Mouse (Mus musculus) embryonic facial prominence, embryonic 11.5 days (tissue): Measurements from ENCODE around the gene Gm3646. TPM values are rescaled to one million over a fixed set of nuclear protein-coding genes. Genes with fewer than 3 reads are reported as not detected.

Experiments
- ATAC-seq: fragments of 200-750 bp; cut with Nextera tagmentation; replicated peaks from 2 replicates; pipeline ENCODE4 v1.8.0; 2017; ENCODE audit warnings: low read depth; ENCODE audit not compliant: insufficient number of reproducible peaks, low FRiP score, low TSS enrichment
- DNase-seq: peaks from one replicate; pipeline ENCODE4 v3.0.0-alpha.2; 2015; ENCODE audit warnings: low spot score
- H3K27ac ChIP-seq: fragments of 300-500 bp; sonication (generic); replicated peaks from 2 replicates; pipeline ENCODE4 v1.5.1; 2014; ENCODE audit warnings: mild to moderate bottlenecking, low read depth, low read length, control low read depth
- H3K27me3 ChIP-seq: fragments of 300-500 bp; sonication (generic); 2 replicates; pipeline ENCODE4 v1.6.1; 2014; ENCODE audit warnings: mild to moderate bottlenecking, low read length, moderate library complexity, mixed read lengths; ENCODE audit not compliant: control insufficient read depth, insufficient read depth
- H3K36me3 ChIP-seq: fragments of 300-500 bp; sonication (generic); replicated peaks from 2 replicates; pipeline ENCODE4 v1.6.1; 2014; ENCODE audit warnings: low read depth, mild to moderate bottlenecking, low read length, moderate library complexity, mixed read lengths; ENCODE audit not compliant: control insufficient read depth, insufficient read depth
- H3K4me1 ChIP-seq: fragments of 300-500 bp; sonication (generic); 2 replicates; pipeline ENCODE4 v1.6.1; 2014; ENCODE audit warnings: low read length, mixed read lengths; ENCODE audit not compliant: control insufficient read depth, insufficient read depth
- H3K4me2 ChIP-seq: fragments of 300-500 bp; sonication (generic); 2 replicates; pipeline ENCODE4 v1.6.1; 2014; ENCODE audit warnings: low read depth, mild to moderate bottlenecking, control low read depth, low read length, moderate library complexity
- H3K4me3 ChIP-seq: fragments of 300-500 bp; sonication (generic); 2 replicates; pipeline ENCODE4 v1.5.1; 2014; ENCODE audit warnings: low read depth, low read length, control low read depth
- H3K9ac ChIP-seq: fragments of 300-500 bp; sonication (generic); replicated peaks from 2 replicates; pipeline ENCODE4 v1.6.1; 2014; ENCODE audit warnings: mild to moderate bottlenecking, control low read depth, low read length
- H3K9me3 ChIP-seq: fragments of 300-500 bp; sonication (generic); replicated peaks from 2 replicates; pipeline ENCODE4 v1.6.1; 2016; ENCODE audit warnings: mild to moderate bottlenecking, low read length, inconsistent platforms, mixed read lengths; ENCODE audit not compliant: control insufficient read depth
- WGBS: fragments of 180-500 bp; shearing (Covaris S2); extraction: QIAGEN DNeasy Blood & Tissue Kit; methylation state at CpG from one replicate; pipeline ENCODE4 v1.1.7; 2014; 5-methylcytosine and 5-hydroxymethylcytosine counted together
- polyA plus RNA-seq: library from polyadenylated mRNA; unstranded; fragments of >200 nt; fragmentation: Nextera tagmentation; extraction: Ambion mirVana; gene quantifications from 2 replicates; pipeline ENCODE4 v1.2.1, GENCODE M21; 2014

Gene Gm3646
- polyA plus RNA-seq, 1 experiment from 2014 or later: not detected

DNA sequence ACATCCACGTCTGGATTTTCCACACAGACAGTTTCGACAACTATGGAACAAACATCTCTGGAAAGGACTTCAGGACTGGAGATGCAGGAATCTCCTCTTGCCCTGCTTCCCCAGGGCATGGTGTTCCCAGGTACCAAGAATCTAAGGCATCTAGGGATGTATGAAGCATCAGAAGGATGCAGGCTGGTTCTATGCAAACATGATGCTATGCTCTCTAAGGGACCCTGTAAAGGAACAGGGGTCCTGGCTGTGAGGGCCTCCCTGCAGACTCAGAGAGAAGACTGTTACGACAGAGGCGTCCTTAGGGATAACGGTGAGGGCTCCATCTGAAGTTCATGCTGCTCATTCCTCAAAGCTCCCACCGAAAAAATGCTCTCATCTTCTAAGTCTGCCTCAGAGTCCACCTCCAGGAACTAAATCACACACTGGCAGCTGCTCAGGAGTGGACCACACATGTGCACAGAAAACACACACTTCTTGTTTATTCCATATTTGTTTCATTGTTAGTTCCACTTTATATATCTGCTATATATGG lies 44.9 kb downstream of the Gm3646 start:
- Histone ChIP-seq H3K27ac (no peak overlapping the region), H3K4me1 (peaks cover 3% of the 10 kb centered on the region; the same call in 1 of the 2 replicates), H3K27me3 (no peaks in the 10 kb centered on the region), H3K9me3 (no peaks in the 10 kb centered on the region), H3K4me2 (no peak overlapping the region), H3K4me3 (no peak overlapping the region), H3K9ac (no peak overlapping the region), H3K36me3 (no peaks in the 10 kb centered on the region)
- DNase-seq: no peak
- WGBS: 71% methylated on average over 6 of the region's 6 CpGs
- no peak for ATAC-seq

DNA sequence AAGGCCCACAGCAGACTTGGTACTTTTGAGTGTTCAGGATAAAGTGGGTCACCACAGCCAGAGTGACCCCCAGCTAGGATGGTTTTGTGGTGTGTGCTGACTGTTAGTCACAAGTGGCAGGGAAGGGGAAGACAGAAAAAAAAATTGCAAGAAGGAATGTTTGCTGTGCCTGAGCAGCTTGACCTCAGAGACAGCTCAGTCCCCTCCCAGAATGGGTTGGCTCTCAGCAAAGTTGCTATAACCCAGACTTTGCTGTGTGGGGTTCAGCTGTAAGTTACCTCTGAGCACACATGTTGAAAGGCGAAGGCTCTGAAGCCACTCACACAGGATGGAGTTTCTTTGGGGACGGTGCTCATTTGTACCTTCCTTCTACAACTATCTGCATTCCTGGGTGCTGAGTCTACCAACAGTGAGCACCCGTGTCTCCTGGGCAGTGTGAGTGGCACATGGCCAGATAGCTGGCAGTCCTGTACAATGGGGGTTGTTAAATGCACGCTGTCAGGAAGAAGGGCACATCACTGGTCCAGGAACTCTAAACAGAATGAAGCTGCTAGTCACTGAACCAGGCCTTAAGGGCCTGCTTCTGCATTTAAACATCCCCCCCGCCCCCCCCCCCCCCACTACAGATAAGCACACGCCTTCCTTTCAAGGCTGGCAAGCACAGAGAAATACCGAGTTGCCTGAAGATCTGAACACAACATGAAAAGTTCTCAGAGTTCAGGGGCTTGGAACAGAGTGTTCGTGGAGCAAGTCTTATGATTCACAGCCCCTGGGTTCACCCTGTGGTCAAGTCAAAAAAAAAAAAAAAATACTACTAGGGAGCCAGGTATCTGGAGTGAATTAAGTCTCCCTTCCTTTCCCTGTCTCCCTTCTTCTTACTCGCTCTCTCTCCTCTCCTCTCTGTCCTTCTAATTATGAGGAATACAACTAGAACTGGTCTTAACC lies 45.6 kb downstream of the Gm3646 start:
- Histone ChIP-seq H3K27ac (no peak overlapping the region), H3K4me3 (no peak overlapping the region), H3K36me3 (no peaks in the 10 kb centered on the region), H3K27me3 (no peaks in the 10 kb centered on the region), H3K9ac (0 out of 2 replicates have a peak overlapping the region, but pooled peaks have one; percentile 6), H3K4me1 (peaks cover 3% of the 10 kb centered on the region; the same call in 1 of the 2 replicates), H3K4me2 (no peak overlapping the region), H3K9me3 (no peaks in the 10 kb centered on the region)
- WGBS: 53% methylated on average over 9 of the region's 9 CpGs
- no peak for DNase-seq
- ATAC-seq: no peak

DNA sequence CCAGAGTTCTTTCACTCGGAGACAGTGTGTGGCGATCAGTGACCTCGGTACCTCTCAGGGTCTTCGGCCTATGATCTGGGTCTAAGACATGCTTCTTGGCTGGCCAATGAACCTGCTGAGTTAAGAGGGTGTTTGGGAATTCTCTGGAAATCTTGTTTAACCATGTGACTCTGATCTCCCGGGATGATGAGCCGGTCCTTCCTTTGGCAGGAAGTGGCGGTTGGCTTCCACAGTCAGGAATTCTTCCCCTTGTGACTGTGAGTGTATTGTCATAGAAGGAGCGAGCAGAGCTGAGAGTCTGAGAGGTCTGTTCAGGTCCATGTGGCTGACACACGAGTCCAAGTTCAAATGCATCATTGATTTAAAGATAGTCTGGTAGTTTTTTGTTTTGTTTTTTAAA lies 46.9 kb downstream of the Gm3646 start:
- ATAC-seq (no peak), DNase-seq (no peak)
- Histone ChIP-seq H3K4me2 (no peak overlapping the region), H3K27me3 (no peaks in the 10 kb centered on the region), H3K4me3 (no peak overlapping the region), H3K36me3 (no peaks in the 10 kb centered on the region), H3K9ac (no peak overlapping the region), H3K4me1 (peaks cover 3% of the 10 kb centered on the region; the same call in 1 of the 2 replicates), H3K27ac (no peak overlapping the region), H3K9me3 (no peaks in the 10 kb centered on the region)
- WGBS: 70% methylated on average over 9 of the region's 9 CpGs

DNA sequence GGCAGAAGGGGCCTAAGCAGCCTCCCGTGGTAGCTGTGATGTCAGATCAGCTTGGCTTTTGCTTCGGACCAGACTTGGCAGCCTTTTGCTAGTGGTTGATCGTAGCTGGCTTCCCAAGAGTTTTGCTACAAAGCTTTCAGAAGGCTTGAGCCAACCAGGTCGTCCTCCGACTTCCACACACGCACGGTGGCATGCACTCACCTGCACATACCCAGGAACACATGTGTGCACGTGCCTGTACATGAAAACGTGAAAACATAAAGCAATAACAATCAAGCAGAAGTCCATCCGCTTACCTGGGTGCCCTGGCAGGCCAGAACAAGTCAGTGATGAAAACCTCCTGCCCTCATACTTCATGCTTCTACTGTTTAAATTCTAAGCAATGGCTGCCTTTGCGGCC lies 48.2 kb downstream of the Gm3646 start:
- no peaks in the 10 kb centered on the region for H3K9me3 ChIP-seq
- H3K27ac ChIP-seq: no peak overlapping the region
- no peak overlapping the region for H3K4me2 ChIP-seq
- WGBS: 81% methylated on average over 11 of the region's 11 CpGs
- H3K9ac ChIP-seq: no peak overlapping the region
- DNase-seq: no peak
- H3K27me3 ChIP-seq: no peaks in the 10 kb centered on the region
- H3K4me3 ChIP-seq: no peak overlapping the region
- ATAC-seq: no peak
- H3K36me3 ChIP-seq: no peaks in the 10 kb centered on the region
- 0 out of 2 replicates have a peak, but pooled peaks cover 3% of the 10 kb centered on the region for H3K4me1 ChIP-seq

DNA sequence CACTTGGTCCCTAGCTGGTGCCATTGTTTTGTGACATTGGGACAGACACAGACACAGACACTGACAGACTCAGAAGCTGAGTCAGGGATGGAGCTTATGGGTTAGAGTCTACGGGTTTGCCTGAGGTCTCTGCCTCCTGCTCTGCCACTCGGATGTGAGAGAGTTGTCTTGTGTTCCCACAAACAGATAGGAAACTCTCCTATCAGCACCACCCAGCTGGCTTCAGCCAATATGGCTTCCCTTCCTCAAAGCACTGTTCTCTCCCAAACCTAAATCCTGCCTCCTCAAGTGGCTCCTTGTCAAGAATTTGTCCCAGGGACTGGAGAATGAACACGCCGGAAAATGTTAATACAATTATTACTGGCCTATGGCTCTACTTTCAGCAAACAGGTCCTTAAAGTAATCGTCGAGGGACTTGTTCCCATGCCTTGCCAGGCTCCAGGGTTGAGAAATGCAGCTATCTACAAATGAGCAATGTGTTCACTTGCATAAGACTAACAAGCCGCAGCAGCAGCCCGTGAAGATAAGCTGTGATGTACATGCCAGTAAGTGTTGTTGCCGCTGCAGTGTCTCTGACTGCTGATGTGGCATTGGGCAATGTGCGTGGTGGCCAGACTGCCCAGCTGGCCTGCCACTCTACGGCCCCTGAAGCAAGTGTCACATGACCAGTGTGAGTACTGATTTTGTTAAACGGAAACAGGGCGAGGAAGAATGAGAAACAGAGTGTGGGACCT lies 50.7 kb downstream of the Gm3646 start:
- ATAC-seq (no peak), DNase-seq (no peak)
- Histone ChIP-seq H3K4me3 (no peak overlapping the region), H3K36me3 (no peaks in the 10 kb centered on the region), H3K27ac (no peak overlapping the region), H3K4me1 (no peaks in the 10 kb centered on the region; the same call in 1 of the 2 replicates), H3K27me3 (no peaks in the 10 kb centered on the region), H3K9me3 (no peaks in the 10 kb centered on the region), H3K9ac (no peak overlapping the region), H3K4me2 (no peak overlapping the region)
- WGBS: 77% methylated on average over 13 of the region's 13 CpGs

Other genes starting within 250 kb of the Gm3646 start
- 25.2 and 27.7 TPM in 2 replicates for gene Rnf149, start 227.9 kb downstream of the Gm3646 start, polyA plus RNA-seq
- gene Creg2, start 153.9 kb downstream of the Gm3646 start, polyA plus RNA-seq: 0.07 and 0.22 TPM in 2 replicates
- 2.0 and 2.1 TPM in 2 replicates for gene Rfx8, start 84.3 kb downstream of the Gm3646 start, polyA plus RNA-seq
- gene Map4k4, start 95.6 kb upstream of the Gm3646 start, polyA plus RNA-seq: 27.7 and 28.5 TPM in 2 replicates